Mouse (Mus musculus): ENCODE data around the gene Fbxo22. TPM values are rescaled to one million over a fixed set of nuclear protein-coding genes. Genes with fewer than 3 reads are reported as not detected.

The Fbxo22 gene
- polyA plus RNA-seq, 1 experiment from 2014 or later = 79.1 TPM

GRCm38 (mm10) chr9:55213396-55213795, 4.7 kb downstream of the Fbxo22 start:
- no peak for ATAC-seq (ENCODE audit: low FRiP score)
- H3K36me3 ChIP-seq (replicated peaks; ENCODE audit: control insufficient read depth, insufficient read depth) = peaks cover 55% of the 10 kb centered on the region
- no peaks in the 10 kb centered on the region for H3K9me3 ChIP-seq (ENCODE audit: control insufficient read depth, low read length)
- no peak overlapping the region for H3K27ac ChIP-seq
- WGBS = 100% methylated on average over 1 of the region's 1 CpGs
- no peak for DNase-seq (ENCODE audit: low spot score)
- no peak overlapping the region for H3K4me3 ChIP-seq (replicated peaks; ENCODE audit: low read length)
- H3K27me3 ChIP-seq (ENCODE audit: control insufficient read depth, insufficient read depth, low read length) = no peaks in the 10 kb centered on the region
- no peak overlapping the region for H3K4me2 ChIP-seq (replicated peaks)
- no peak overlapping the region for H3K9ac ChIP-seq
- peaks cover 13% of the 10 kb centered on the region for H3K4me1 ChIP-seq (replicated peaks; ENCODE audit: control insufficient read depth, insufficient read depth, low read length)

GRCm38 (mm10) chr9:55215056-55215455, 6.3 kb downstream of the Fbxo22 start:
- Histone ChIP-seq H3K9me3 (ENCODE audit: control insufficient read depth, low read length) (no peaks in the 10 kb centered on the region), H3K4me1 (replicated peaks; ENCODE audit: control insufficient read depth, insufficient read depth, low read length) (peaks cover 5% of the 10 kb centered on the region), H3K27ac (no peak overlapping the region), H3K4me2 (replicated peaks) (no peak overlapping the region), H3K4me3 (replicated peaks; ENCODE audit: low read length) (no peak overlapping the region), H3K36me3 (replicated peaks; ENCODE audit: control insufficient read depth, insufficient read depth) (peaks cover 71% of the 10 kb centered on the region), H3K9ac (no peak overlapping the region), H3K27me3 (ENCODE audit: control insufficient read depth, insufficient read depth, low read length) (no peaks in the 10 kb centered on the region)
- 93% methylated on average over 3 of the region's 3 CpGs for WGBS
- no peak for DNase-seq (ENCODE audit: low spot score)
- no peak for ATAC-seq (ENCODE audit: low FRiP score)

- Histone ChIP-seq H3K4me2 (replicated peaks) (no peak overlapping the region), H3K4me3 (replicated peaks; ENCODE audit: low read length) (no peak overlapping the region), H3K36me3 (replicated peaks; ENCODE audit: control insufficient read depth, insufficient read depth) (peaks cover 77% of the 10 kb centered on the region), H3K27ac (no peak overlapping the region), H3K27me3 (ENCODE audit: control insufficient read depth, insufficient read depth, low read length) (no peaks in the 10 kb centered on the region), H3K4me1 (replicated peaks; ENCODE audit: control insufficient read depth, insufficient read depth, low read length) (no peaks in the 10 kb centered on the region; the same call in 1 of the 2 replicates), H3K9ac (no peak overlapping the region), H3K9me3 (ENCODE audit: control insufficient read depth, low read length) (no peaks in the 10 kb centered on the region)
- ATAC-seq (ENCODE audit: low FRiP score) (no peak), DNase-seq (ENCODE audit: low spot score) (no peak)
- 73% methylated on average over 3 of the region's 3 CpGs for WGBS
Observed at GRCm38 (mm10) chr9:55215648-55216047, 6.9 kb downstream of the Fbxo22 start.

- Histone ChIP-seq H3K36me3 (replicated peaks; ENCODE audit: control insufficient read depth, insufficient read depth) (peaks cover 81% of the 10 kb centered on the region), H3K4me1 (replicated peaks; ENCODE audit: control insufficient read depth, insufficient read depth, low read length) (no peaks in the 10 kb centered on the region), H3K4me2 (replicated peaks) (no peak overlapping the region), H3K27ac (no peak overlapping the region), H3K9me3 (ENCODE audit: control insufficient read depth, low read length) (no peaks in the 10 kb centered on the region), H3K27me3 (ENCODE audit: control insufficient read depth, insufficient read depth, low read length) (no peaks in the 10 kb centered on the region), H3K4me3 (replicated peaks; ENCODE audit: low read length) (no peak overlapping the region), H3K9ac (no peak overlapping the region)
- WGBS = 44% methylated on average over 2 of the region's 2 CpGs
- ATAC-seq (ENCODE audit: low FRiP score) = no peak
- DNase-seq (ENCODE audit: low spot score) = no peak
Observed at GRCm38 (mm10) chr9:55216078-55216477, 7.4 kb downstream of the Fbxo22 start.

- H3K36me3 ChIP-seq (replicated peaks; ENCODE audit: control insufficient read depth, insufficient read depth) = peaks cover 94% of the 10 kb centered on the region
- WGBS = 100% methylated on average over 3 of the region's 3 CpGs
Observed at GRCm38 (mm10) chr9:55217381-55217780, 8.7 kb downstream of the Fbxo22 start.

GRCm38 (mm10) chr9:55225165-55225737, 16.5 kb downstream of the Fbxo22 start:
- DNase-seq (ENCODE audit: low spot score) = no peak
- H3K4me3 ChIP-seq (replicated peaks; ENCODE audit: low read length) = no peak overlapping the region
- H3K4me2 ChIP-seq (replicated peaks) = no peak overlapping the region
- H3K36me3 ChIP-seq (replicated peaks; ENCODE audit: control insufficient read depth, insufficient read depth) = peaks cover 62% of the 10 kb centered on the region
- H3K27me3 ChIP-seq (ENCODE audit: control insufficient read depth, insufficient read depth, low read length) = no peaks in the 10 kb centered on the region
- 92% methylated on average over 7 of the region's 7 CpGs for WGBS
- H3K9me3 ChIP-seq (ENCODE audit: control insufficient read depth, low read length) = no peaks in the 10 kb centered on the region
- no peak for ATAC-seq (ENCODE audit: low FRiP score)
- H3K4me1 ChIP-seq (replicated peaks; ENCODE audit: control insufficient read depth, insufficient read depth, low read length) = no peaks in the 10 kb centered on the region
- H3K9ac ChIP-seq = no peak overlapping the region
- no peak overlapping the region for H3K27ac ChIP-seq

More at GRCm38 (mm10) chr9:55217381-55217780, 8.7 kb downstream of the Fbxo22 start:
- Histone ChIP-seq H3K4me3 (replicated peaks; ENCODE audit: low read length) (no peak overlapping the region), H3K27ac (no peak overlapping the region), H3K27me3 (ENCODE audit: control insufficient read depth, insufficient read depth, low read length) (no peaks in the 10 kb centered on the region), H3K4me1 (replicated peaks; ENCODE audit: control insufficient read depth, insufficient read depth, low read length) (no peaks in the 10 kb centered on the region), H3K4me2 (replicated peaks) (no peak overlapping the region), H3K9ac (no peak overlapping the region), H3K9me3 (ENCODE audit: control insufficient read depth, low read length) (no peaks in the 10 kb centered on the region)
- no peak for DNase-seq (ENCODE audit: low spot score)
- no peak for ATAC-seq (ENCODE audit: low FRiP score)

GRCm38 (mm10) chr9:55226251-55226650, 17.5 kb downstream of the Fbxo22 start:
- no peak overlapping the region for H3K4me3 ChIP-seq (replicated peaks; ENCODE audit: low read length)
- H3K9ac ChIP-seq = no peak overlapping the region
- DNase-seq (ENCODE audit: low spot score) = no peak
- no peaks in the 10 kb centered on the region for H3K9me3 ChIP-seq (ENCODE audit: control insufficient read depth, low read length)
- 51% methylated on average over 3 of the region's 3 CpGs for WGBS
- H3K27me3 ChIP-seq (ENCODE audit: control insufficient read depth, insufficient read depth, low read length) = no peaks in the 10 kb centered on the region
- peaks cover 52% of the 10 kb centered on the region for H3K36me3 ChIP-seq (replicated peaks; ENCODE audit: control insufficient read depth, insufficient read depth)
- H3K4me1 ChIP-seq (replicated peaks; ENCODE audit: control insufficient read depth, insufficient read depth, low read length) = no peaks in the 10 kb centered on the region
- H3K27ac ChIP-seq = no peak overlapping the region
- no peak overlapping the region for H3K4me2 ChIP-seq (replicated peaks)
- no peak for ATAC-seq (ENCODE audit: low FRiP score)

- Histone ChIP-seq H3K27ac (no peak overlapping the region), H3K9me3 (ENCODE audit: control insufficient read depth, low read length) (no peaks in the 10 kb centered on the region), H3K36me3 (replicated peaks; ENCODE audit: control insufficient read depth, insufficient read depth) (peaks cover 33% of the 10 kb centered on the region), H3K4me2 (replicated peaks) (no peak overlapping the region), H3K4me3 (replicated peaks; ENCODE audit: low read length) (no peak overlapping the region), H3K4me1 (replicated peaks; ENCODE audit: control insufficient read depth, insufficient read depth, low read length) (no peaks in the 10 kb centered on the region), H3K27me3 (ENCODE audit: control insufficient read depth, insufficient read depth, low read length) (no peaks in the 10 kb centered on the region), H3K9ac (no peak overlapping the region)
- 92% methylated on average over 4 of the region's 4 CpGs for WGBS
- ATAC-seq (ENCODE audit: low FRiP score) (no peak), DNase-seq (ENCODE audit: low spot score) (no peak)
Observed at GRCm38 (mm10) chr9:55228149-55228548, 19.4 kb downstream of the Fbxo22 start.

GRCm38 (mm10) chr9:55229010-55229409, 20.3 kb downstream of the Fbxo22 start:
- ATAC-seq (ENCODE audit: low FRiP score) = no peak
- H3K4me1 ChIP-seq (replicated peaks; ENCODE audit: control insufficient read depth, insufficient read depth, low read length) = no peaks in the 10 kb centered on the region
- no peak overlapping the region for H3K4me3 ChIP-seq (replicated peaks; ENCODE audit: low read length)
- DNase-seq (ENCODE audit: low spot score) = no peak
- WGBS = 69% methylated on average over 10 of the region's 10 CpGs
- H3K9me3 ChIP-seq (ENCODE audit: control insufficient read depth, low read length) = no peaks in the 10 kb centered on the region
- H3K9ac ChIP-seq = no peak overlapping the region
- H3K27me3 ChIP-seq (ENCODE audit: control insufficient read depth, insufficient read depth, low read length) = no peaks in the 10 kb centered on the region
- H3K4me2 ChIP-seq (replicated peaks) = no peak overlapping the region
- H3K36me3 ChIP-seq (replicated peaks; ENCODE audit: control insufficient read depth, insufficient read depth) = peaks cover 25% of the 10 kb centered on the region
- H3K27ac ChIP-seq = no peak overlapping the region

GRCm38 (mm10) chr9:55231544-55231943, 22.8 kb downstream of the Fbxo22 start:
- no peaks in the 10 kb centered on the region for H3K4me1 ChIP-seq (replicated peaks; ENCODE audit: control insufficient read depth, insufficient read depth, low read length)
- no peaks in the 10 kb centered on the region for H3K9me3 ChIP-seq (ENCODE audit: control insufficient read depth, low read length)
- H3K9ac ChIP-seq = no peak overlapping the region
- H3K4me2 ChIP-seq (replicated peaks) = no peak overlapping the region
- DNase-seq (ENCODE audit: low spot score) (no peak), ATAC-seq (ENCODE audit: low FRiP score) (no peak)
- no peak overlapping the region for H3K27ac ChIP-seq
- H3K4me3 ChIP-seq (replicated peaks; ENCODE audit: low read length) = no peak overlapping the region
- H3K27me3 ChIP-seq (ENCODE audit: control insufficient read depth, insufficient read depth, low read length) = no peaks in the 10 kb centered on the region
- H3K36me3 ChIP-seq (replicated peaks; ENCODE audit: control insufficient read depth, insufficient read depth) = peaks cover 1% of the 10 kb centered on the region
- 73% methylated on average over 6 of the region's 6 CpGs for WGBS
